Mouse (Mus musculus) myocyte (in vitro differentiated cells): ENCODE results near the gene Lrrc28. TPM values are rescaled to one million over a fixed set of nuclear protein-coding genes. Genes with fewer than 3 reads are reported as not detected.

Experiments used
- H3K27me3 ChIP-seq: one replicate; pipeline ENCODE4 v1.6.1; 2011; ENCODE audit not compliant: control insufficient read depth, insufficient read depth, insufficient read length
- H3K36me3 ChIP-seq: one replicate; pipeline ENCODE4 v1.6.1; 2011; ENCODE audit not compliant: control insufficient read depth, insufficient read depth
- H3K4me2 ChIP-seq: one replicate; pipeline ENCODE4 v1.6.1; 2011; ENCODE audit warnings: low read depth, control low read depth
- H3K4me3 ChIP-seq: one replicate; pipeline ENCODE4 v1.5.1; 2011; ENCODE audit warnings: mild to moderate bottlenecking, control low read depth, moderate library complexity
- H3K79me2 ChIP-seq: one replicate; pipeline ENCODE4 v1.6.1; 2011; ENCODE audit not compliant: control insufficient read depth, insufficient read depth
- H3ac ChIP-seq: one replicate; pipeline ENCODE4 v1.6.1; 2011; ENCODE audit not compliant: control insufficient read depth, insufficient read length
- CEBPB ChIP-seq: IDR thresholded peaks from 2 replicates; pipeline ENCODE4 v1.6.1; 2011; ENCODE audit warnings: mild to moderate bottlenecking, moderate library complexity; ENCODE audit not compliant: poor library complexity, insufficient read depth, severe bottlenecking
- E2F4 ChIP-seq: IDR thresholded peaks from one replicate; pipeline ENCODE4 v1.6.1; 2011; ENCODE audit warnings: mild to moderate bottlenecking, control low read depth, moderate library complexity; ENCODE audit not compliant: insufficient read depth
- MAX ChIP-seq: IDR thresholded peaks from one replicate; pipeline ENCODE4 v1.6.1; 2011; ENCODE audit warnings: low read depth, mild to moderate bottlenecking, control low read depth
- MYOD1 ChIP-seq, 3 experiments: IDR thresholded peaks; one replicate each; pipeline ENCODE4 v1.6.1; 2011; ENCODE audit warnings: control low read depth in 2 of 3, low read depth in 2 of 3, mild to moderate bottlenecking in 2 of 3, moderate library complexity in 1 of 3; ENCODE audit not compliant: insufficient read length in 2 of 3, control insufficient read depth in 1 of 3
- MYOG ChIP-seq, 3 experiments: IDR thresholded peaks; one replicate each; pipeline ENCODE4 v1.6.1; 2011; ENCODE audit warnings: control low read depth in 2 of 3, low read depth in 2 of 3, mild to moderate bottlenecking in 2 of 3; ENCODE audit not compliant: insufficient read length in 2 of 3, control insufficient read depth in 1 of 3, insufficient read depth in 1 of 3
- POLR2A ChIP-seq: IDR thresholded peaks from one replicate; pipeline ENCODE4 v1.6.1; 2011; ENCODE audit warnings: low read depth, mild to moderate bottlenecking, control low read depth, moderate library complexity; ENCODE audit not compliant: insufficient read length
- POLR2AphosphoS2 ChIP-seq: IDR thresholded peaks from one replicate; pipeline ENCODE4 v1.6.1; 2011; ENCODE audit warnings: low read depth, control low read depth; ENCODE audit not compliant: insufficient read length
- REST ChIP-seq: IDR thresholded peaks from one replicate; pipeline ENCODE4 v1.6.1; 2011; ENCODE audit warnings: mild to moderate bottlenecking, control low read depth, moderate library complexity; ENCODE audit not compliant: insufficient read depth, insufficient read length
- SRF ChIP-seq: IDR thresholded peaks from one replicate; pipeline ENCODE4 v1.6.1; 2011; ENCODE audit warnings: low read depth; ENCODE audit not compliant: control insufficient read depth, insufficient read length
- TCF12 ChIP-seq: IDR thresholded peaks from one replicate; pipeline ENCODE4 v1.6.1; 2011; ENCODE audit warnings: mild to moderate bottlenecking, control low read depth; ENCODE audit not compliant: poor library complexity, insufficient read depth, severe bottlenecking
- TCF3 ChIP-seq: IDR thresholded peaks from one replicate; pipeline ENCODE4 v1.6.1; 2011; ENCODE audit warnings: low read depth, control low read depth; ENCODE audit not compliant: insufficient read length
- USF1 ChIP-seq: IDR thresholded peaks from one replicate; pipeline ENCODE4 v1.6.1; 2011; ENCODE audit warnings: low read depth, mild to moderate bottlenecking, control low read depth, moderate library complexity
- polyA plus RNA-seq: library from polyadenylated mRNA; unstranded; fragments of >200 nt; fragmentation: generic; extraction: Trizol; gene quantifications from one replicate; pipeline ENCODE4 v1.2.1, GENCODE M21; 2012; ENCODE audit warnings: missing spikeins

The Lrrc28 gene
- polyA plus RNA-seq, 1 experiment: 24.2 TPM

GRCm38 (mm10) chr7:67583852-67584251 is 61.2 kb downstream of the Lrrc28 start:
- no peaks in the 10 kb centered on the region for H3K36me3 ChIP-seq
- no peaks in the 10 kb centered on the region for H3K27me3 ChIP-seq
- H3ac ChIP-seq: no peak overlapping the region
- no peak overlapping the region for H3K4me2 ChIP-seq
- TF ChIP-seq POLR2A (no peak), TCF3 (no peak), E2F4 (no peak), MAX (no peak), USF1 (no peak), TCF12 (no peak), MYOG (IDR thresholded peaks at IDR 0.05; ENCODE audit: control insufficient read depth in 1 of 3, insufficient read depth in 1 of 3, insufficient read length in 2 of 3, low read depth in 2 of 3) (no peak), POLR2AphosphoS2 (no peak), CEBPB (no peak), REST (no peak)
- no peak overlapping the region for H3K4me3 ChIP-seq
- H3K79me2 ChIP-seq: no peaks in the 10 kb centered on the region

GRCm38 (mm10) chr7:67578783-67579482 is 66.1 kb downstream of the Lrrc28 start:
- Histone ChIP-seq H3K4me2 (no peak overlapping the region), H3ac (no peak overlapping the region), H3K79me2 (no peaks in the 10 kb centered on the region), H3K4me3 (no peak overlapping the region), H3K36me3 (no peaks in the 10 kb centered on the region), H3K27me3 (no peaks in the 10 kb centered on the region)
- TF ChIP-seq TCF12 (no peak), POLR2AphosphoS2 (no peak), USF1 (no peak), TCF3 (no peak), POLR2A (no peak), MYOD1 (IDR thresholded peaks at IDR 0.05; ENCODE audit: control insufficient read depth in 1 of 3, insufficient read length in 2 of 3, low read depth in 2 of 3) (no peak), MAX (no peak), E2F4 (no peak), CEBPB (no peak), SRF (no peak), REST (no peak), MYOG (IDR thresholded peaks at IDR 0.05; ENCODE audit: control insufficient read depth in 1 of 3, insufficient read depth in 1 of 3, insufficient read length in 2 of 3, low read depth in 2 of 3) (no peak)

- Histone ChIP-seq H3K36me3 (no peaks in the 10 kb centered on the region), H3K4me2 (no peak overlapping the region)
Observed at GRCm38 (mm10) chr7:67578044-67578443, 67.0 kb downstream of the Lrrc28 start.

GRCm38 (mm10) chr7:67566510-67567237 is 78.4 kb downstream of the Lrrc28 start:
- H3K4me3 ChIP-seq: no peak overlapping the region
- H3K36me3 ChIP-seq: no peaks in the 10 kb centered on the region
- H3K4me2 ChIP-seq: no peak overlapping the region
- H3K27me3 ChIP-seq: no peaks in the 10 kb centered on the region
- TF ChIP-seq REST (no peak), MYOD1 (IDR thresholded peaks at IDR 0.05; ENCODE audit: control insufficient read depth in 1 of 3, insufficient read length in 2 of 3, low read depth in 2 of 3) (no peak), POLR2A (no peak), TCF12 (no peak), E2F4 (no peak), USF1 (no peak), CEBPB (no peak)
- H3K79me2 ChIP-seq: no peaks in the 10 kb centered on the region
- no peak overlapping the region for H3ac ChIP-seq

More at GRCm38 (mm10) chr7:67578044-67578443, 67.0 kb downstream of the Lrrc28 start:
- TF ChIP-seq POLR2AphosphoS2: no peak
- no peak for TF ChIP-seq SRF
- no peak for TF ChIP-seq MYOD1 (IDR thresholded peaks at IDR 0.05; ENCODE audit: control insufficient read depth in 1 of 3, insufficient read length in 2 of 3, low read depth in 2 of 3)
- no peak for TF ChIP-seq MAX
- TF ChIP-seq USF1: no peak
- TF ChIP-seq TCF3: no peak
- no peak for TF ChIP-seq MYOG (IDR thresholded peaks at IDR 0.05; ENCODE audit: control insufficient read depth in 1 of 3, insufficient read depth in 1 of 3, insufficient read length in 2 of 3, low read depth in 2 of 3)
- TF ChIP-seq REST: no peak
- no peak for TF ChIP-seq TCF12
- no peak for TF ChIP-seq POLR2A
- no peak for TF ChIP-seq CEBPB
- no peak for TF ChIP-seq E2F4
- Histone ChIP-seq H3K79me2 (no peaks in the 10 kb centered on the region), H3ac (no peak overlapping the region), H3K4me3 (no peak overlapping the region), H3K27me3 (no peaks in the 10 kb centered on the region)
